Mouse (Mus musculus) thymus, adult 18-20 months (tissue): ENCODE data around the gene Stn1.

Experiments used
- DNase-seq, 2 experiments: peaks; one replicate each; pipeline ENCODE4 v3.0.0; 2022; ENCODE audit warnings: mixed read lengths in 2 of 2

Stn1 gene

DNA sequence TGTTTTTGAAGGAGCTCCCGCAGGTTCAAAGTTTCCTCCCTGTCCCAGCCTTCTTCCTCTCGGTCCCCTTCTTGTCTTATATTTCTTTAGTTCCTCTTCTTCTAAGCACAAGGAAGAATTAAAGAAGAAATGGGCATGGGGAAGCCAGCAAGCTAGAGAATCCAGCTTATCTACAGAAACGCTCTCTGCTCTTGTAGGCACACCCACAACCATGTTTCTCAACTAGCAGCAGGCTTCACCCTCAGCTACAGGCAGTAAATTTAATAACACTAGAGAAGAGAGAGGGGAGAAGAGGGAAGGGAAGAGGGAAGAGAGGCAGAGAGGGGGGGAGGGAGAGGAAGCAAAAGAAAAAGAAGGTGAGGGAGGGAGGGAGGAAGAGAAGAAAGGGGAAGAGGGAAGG lies 29.1 kb downstream of the Stn1 start:
- DNase-seq = no peak

DNA sequence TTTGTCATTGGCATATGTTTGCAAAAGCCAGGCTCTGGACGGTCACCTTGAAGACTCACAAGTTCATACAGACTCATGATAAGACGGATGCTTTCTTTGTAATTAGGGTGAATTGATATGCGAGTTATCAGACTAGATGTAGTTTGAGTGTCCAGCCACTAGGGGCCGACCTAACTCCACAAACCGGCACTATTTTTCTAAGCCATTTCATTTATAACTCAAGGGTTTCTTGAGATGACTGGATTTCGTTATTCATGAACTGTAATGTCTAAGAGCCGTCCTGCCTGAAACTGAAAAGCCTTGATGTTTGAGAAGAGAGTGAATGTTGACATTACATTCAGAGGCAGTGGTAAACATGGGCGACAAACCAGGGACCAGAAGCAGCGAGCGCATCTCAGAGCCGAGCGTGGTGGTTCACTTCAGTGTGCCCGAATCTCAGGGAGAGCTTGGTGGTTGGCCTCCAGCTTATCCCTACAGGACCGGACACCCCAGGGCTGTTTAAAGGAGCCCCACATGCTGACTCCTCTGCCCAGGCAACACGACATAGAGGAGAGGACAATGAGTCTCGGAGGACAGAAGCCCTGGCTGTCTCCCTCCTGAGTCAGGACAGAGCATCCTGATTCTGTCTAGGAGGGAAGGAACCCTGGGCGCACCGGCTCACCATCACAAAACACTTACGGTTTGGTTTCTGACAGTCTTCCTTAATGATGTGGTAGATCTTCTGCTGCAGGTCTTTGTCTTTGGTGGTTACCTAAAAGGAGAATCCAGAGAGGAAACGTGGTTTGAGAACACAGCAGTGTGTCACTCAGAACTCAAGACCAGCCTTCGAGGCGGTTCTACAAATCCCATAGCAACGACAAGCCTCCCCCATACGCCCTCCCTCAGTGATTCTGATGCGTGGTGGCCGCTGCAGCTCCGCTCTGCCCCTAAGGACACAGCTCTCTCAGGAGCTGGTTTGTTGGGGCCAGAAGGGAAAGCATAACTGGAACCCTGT lies 29.9 kb downstream of the Stn1 start:
- DNase-seq = peak in 1 of 2 experiments; percentile 53

DNA sequence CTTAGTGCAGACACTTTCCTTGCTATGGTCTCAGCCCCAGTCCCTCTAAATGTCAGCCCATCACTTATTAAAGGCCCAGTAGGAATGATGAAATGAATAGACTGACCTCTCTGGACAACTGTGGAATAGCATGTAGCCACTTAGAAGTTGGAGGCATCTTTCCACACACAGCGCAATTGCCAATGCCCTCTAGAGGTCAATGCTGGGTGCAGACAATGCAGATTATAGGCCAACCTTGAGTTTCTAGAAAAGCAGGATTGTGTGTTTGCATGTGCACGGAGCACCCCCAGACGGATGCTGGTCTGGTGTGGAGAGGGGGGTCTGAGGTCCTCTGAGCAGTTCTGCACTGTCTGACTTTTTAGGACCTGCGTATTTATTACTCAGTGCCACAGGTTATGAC lies 33.7 kb downstream of the Stn1 start:
- no peak for DNase-seq

DNA sequence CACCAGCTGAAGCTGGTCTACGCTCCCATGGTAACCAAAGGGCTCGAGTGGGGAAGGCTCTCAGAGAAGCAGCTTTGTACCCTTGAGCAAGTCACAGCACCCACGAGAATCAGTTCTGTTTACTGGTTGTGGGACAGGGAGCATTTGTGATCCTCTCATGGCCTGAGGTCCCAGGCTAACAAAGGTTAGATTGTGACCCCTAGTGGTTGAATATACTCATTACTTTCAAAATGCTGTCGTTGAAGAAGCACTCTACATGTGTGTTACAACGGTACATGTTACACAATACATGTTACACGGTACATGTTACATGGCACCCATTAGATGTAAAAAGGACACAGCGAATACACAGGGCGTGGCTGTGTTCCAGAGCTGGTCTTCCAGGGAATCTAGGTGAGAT lies 34.7 kb downstream of the Stn1 start:
- no peak for DNase-seq

DNA sequence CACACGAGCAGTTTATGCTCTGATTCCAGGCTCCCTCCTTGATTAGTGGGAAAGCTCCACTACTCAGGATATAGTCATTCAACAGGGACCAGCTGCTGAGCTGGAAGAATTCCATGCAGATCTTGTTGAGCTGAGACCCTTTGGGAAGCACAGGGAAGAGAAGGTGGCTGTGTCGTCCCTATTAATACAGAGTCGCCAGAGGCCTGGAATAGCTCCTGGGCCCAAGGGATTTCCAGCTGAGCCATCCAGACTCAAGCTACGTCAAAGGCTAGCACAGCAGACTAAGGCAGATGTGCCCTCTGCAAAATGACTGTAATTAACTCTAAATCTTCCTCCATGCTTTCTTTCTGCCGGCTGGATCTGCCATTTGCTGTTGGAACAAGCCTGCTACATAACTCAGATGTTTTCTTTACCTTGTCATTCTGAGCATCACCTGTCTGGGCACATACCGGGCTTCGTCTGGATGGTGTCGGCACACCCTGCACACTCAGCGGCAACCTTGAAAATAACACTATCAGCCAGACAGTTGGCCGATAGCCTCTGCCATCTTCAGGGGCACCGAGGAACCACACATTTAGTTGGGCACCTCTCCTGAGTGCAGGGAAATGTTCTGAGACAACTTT lies 36.8 kb downstream of the Stn1 start:
- DNase-seq = no peak

DNA sequence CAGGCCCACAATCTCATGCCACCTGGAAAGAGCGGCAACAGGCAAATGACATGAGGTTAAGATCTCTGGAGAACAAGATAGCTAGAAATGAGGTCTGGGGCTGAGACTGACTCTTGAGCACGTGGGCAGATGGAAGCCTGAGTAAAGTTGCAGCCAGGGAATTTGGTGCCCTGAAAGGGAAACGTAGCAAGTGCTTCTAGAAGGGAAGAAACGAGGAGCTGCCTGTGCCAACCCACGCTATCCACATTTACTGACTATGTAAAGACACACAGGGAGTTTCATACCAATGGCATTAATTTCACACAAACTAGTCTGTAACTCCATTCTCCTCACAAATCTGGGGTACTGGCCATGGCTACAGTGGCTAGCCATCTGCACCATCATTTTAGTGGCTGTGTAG lies 37.5 kb downstream of the Stn1 start:
- DNase-seq = no peak

DNA sequence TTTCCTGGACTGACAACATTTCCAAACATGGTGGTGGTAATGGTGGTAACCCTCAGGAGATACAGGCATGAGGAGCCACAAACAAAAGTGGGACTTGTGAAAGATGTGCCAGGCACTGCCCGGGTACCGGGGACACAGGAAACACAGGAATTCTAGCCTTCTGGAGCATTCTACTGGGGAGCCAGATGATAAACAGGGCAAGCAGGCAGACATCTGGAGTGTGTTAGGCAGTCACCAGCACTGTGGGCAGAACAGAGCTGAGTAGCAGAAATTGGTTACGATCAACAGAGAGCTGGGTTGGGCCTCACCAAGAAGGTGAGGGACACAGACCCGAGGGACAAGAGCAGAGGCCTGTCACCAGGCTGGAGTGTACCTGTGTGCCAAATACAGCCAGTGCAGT lies 38.4 kb downstream of the Stn1 start:
- no peak for DNase-seq

DNA sequence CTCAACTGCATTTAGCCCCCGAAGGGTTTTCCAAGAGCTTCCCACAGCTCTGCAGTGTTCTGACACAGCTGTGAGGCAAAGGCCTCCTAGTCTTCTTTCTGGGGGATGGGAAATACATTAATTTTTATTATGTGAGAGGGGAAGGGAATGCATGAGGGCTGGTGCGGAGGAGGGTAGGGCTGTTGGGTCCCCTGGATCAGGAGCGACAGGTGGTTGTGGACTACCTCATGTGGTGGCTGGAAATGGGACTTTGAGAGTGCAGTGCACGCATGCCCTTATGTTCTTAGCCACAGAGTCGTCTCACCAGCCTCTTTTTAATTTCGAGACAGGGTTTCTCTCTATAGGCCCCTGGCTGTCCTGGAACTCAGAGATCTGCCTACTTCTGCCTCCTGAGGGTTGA lies 39.6 kb downstream of the Stn1 start:
- no peak for DNase-seq

DNA sequence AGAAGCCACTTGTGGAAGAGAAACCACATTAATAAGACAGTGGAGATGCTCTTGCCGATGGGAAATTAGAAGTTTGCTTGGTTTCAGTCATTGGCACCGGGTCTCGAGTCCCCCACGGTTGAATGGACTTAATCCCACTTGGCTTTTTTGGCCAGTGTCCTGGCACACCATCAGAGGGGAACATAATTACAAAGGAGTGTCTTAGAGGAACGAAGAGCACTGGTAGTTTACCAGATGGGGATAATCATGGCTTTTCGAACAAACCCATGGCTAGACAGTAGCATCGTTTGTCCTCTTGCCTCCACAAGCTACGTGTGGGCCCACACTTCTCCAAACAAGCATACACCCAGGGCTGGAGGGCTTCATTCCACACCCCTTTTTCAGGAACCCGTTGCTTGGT lies 40.0 kb downstream of the Stn1 start:
- DNase-seq = no peak

DNA sequence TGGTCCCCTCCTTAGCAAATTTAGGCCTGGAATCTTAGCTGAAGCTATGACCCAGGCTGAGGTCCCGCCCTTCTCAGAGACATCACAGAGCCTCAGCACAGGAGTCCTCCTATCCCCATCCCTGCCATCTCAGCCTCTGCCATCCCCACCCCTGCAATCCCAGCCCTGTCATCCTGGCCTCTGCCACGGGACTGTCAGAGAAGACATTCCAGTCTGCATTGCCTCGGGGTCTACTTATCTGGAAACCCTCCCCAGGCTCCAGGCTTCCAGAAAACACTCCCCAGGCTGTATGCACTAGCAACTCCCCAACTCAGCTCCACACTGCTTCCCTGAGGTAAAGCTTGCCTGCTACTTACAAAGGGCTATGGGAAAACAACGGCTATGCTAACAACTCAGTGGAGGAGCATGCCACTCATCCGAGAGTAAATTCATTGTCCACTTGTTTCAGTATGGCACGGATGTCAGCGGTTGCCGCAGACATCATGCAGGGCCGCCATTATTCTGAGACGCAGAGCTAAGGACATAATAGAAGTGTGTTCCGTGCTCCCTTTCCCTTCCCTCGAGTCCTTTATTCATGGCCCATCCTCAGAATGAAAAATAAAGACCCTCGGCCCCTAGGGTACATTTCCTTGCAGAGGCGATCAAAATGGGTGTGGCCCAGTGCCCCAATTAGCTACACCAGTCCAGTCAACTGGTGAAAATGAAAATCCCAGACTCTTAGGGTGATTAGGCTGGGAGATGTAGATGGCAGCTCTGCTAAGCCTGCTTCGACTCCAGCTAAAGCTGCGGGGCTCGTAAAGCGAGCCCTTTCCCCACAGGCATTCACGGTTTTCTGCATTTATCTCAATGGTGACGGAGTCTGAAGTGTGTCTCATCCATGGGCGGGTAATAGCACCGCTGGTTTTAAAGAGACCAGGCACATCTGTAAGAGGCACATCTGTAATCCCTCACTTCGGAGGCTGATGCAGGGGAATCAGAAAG lies 44.0 kb downstream of the Stn1 start:
- DNase-seq = no peak

DNA sequence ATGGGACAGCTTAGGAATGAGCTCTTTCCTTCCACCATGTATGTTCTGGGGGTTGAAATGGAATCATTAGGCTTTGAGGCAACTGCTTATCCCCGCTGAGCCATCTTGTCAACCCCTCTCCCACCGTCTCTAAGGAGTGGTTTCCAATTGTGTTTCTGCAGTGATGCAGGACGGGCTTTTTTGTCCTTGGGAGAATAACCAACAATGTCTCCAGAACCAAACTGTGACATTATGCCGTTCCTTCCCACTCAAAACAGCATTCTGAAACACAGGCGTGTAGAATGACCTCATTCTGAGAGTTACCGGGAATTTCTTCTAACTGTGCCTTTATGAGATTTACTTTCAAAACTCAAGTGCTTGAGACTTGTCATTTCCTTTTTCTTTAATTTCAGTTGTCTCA lies 44.9 kb downstream of the Stn1 start:
- no peak for DNase-seq

DNA sequence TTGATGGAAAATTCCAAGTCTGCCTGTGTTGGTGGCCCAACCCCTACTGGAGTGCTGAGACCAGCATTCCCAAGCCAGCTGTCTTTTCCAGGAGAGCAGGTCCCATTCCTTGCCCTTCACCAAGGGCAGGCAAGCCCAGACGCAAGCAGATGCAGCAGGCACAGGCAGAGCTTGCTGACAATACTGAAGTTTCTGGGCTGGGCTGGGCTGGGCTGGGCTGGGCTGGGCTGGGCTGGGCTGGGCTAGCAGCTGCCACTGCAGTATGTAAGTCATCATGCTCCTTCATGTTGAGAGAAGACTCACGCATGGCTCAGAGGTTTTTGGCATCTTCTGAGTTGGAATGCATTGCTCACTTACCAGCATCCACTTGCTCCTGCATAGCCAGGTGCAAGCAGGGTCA lies 45.5 kb downstream of the Stn1 start:
- no peak for DNase-seq

DNA sequence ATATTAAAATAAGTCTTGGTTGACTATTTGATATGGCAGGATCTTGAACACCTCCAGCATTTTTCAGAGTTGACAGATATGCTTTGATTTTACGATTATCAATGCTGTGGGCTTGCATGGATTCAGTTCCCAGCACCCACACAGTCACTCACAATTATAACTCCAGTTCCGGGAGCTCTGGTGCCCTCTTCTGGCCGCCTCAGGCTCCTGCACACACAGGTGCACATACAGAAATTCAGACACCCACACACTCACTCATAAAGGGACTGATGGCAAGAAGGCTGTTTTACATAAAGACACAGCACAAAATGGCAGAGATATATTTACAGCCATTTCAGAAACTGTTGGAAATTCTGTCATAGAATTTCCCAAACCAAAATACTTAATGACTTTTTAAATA lies 48.1 kb downstream of the Stn1 start:
- DNase-seq = no peak

DNA sequence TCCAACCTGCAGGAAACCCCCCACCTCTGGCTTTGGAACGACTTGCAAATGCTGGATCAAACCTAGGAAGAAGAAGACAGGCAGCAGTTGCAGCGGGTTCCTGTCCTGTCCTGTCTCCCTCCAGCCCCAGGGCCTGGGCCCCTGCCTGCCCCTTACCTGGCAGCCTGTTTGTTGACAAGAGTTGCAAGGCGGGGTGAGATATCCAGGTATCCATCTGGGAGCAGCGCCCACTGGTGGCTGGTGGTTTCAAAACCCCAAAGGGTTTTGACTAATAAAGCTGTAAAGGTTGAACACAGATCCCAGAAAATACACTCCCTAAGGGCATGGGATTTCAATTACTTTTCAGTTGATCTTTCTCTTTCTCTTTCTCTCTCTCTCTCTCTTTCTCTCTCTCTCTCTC lies 49.1 kb downstream of the Stn1 start:
- no peak for DNase-seq

DNA sequence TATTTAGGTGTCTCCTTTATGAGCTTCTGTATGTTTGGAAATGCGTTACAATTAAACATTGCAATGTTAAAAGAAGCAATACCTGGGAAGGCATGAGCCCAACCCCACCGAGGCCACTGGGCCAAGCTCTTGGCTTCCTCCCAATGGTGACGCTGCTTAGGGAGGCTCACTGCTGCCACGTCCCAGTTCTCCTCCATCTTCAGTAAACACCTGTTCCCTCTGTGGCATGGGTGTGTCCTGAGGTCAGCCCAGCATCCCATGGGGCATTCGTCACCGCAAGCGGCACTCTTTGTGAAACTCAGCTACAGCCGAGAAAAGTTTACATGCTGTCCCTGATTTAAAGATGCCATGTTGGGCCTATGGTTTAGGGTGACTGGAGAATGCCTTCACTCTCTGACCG lies 49.7 kb downstream of the Stn1 start:
- no peak for DNase-seq

DNA sequence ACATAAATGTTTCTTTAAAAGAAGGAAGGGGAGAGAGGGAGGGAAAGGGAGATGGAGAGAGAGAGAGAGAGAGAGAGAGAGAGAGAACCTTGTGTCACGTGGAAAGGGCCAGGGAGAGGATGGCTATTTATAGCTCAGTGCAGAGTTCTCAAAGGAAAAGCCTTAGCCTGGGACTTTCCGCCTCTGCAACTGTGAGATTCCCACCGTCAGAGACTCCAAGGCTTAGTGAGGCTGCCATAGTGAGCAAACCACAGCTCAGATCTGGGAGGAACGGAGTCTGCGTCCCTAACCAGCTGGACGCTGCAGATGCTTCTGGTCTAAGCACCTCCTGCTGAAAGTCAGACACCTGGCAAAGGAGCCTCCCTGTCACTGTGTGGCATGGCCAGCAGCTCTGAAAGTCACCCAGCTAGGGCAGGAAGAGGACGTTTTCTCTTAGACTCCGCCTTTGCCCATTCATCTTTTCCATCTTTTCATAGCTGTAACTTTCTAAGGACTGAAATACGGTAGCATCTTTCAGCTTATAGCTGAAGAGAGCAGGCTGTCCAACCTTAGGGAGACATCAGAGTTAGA lies 51.2 kb downstream of the Stn1 start:
- DNase-seq = no peak

DNA sequence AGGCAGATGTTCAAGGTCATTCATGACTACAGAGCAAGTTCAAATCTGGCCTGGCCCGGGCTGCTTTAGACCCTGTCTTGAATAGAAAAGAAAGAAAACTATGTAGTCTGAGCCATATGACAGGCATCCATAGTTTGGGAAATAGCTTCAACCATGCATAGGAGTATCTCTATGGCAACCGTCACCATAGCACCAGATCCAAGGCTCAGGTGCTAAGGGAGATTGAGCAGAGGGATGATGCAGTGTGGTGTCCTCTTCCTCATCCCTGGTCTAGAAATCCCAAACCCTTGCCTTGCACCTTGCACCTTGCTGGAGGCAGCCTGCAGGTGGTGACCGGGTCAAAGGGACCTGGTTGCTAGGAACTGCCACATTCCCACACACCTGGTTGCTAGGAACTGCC lies 53.2 kb downstream of the Stn1 start:
- DNase-seq = no peak

DNA sequence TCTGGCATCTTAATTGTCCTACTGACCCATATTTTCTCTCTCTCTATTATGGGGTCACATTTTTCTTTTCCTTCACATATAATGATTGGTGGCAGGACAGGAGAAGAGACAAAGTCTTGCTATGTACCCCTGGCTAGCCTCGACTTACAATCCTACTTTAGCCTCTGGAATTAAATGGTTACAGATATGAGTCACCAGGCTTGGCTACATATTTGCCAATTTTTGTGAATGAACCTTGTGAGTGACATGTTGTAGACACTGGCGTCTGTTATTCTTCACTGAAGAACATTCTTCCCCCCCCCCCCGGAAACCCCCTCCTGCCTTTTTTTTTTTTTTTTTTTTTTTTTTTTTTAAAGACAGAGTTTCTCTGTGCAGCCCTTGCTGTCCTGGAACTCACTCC lies 54.0 kb downstream of the Stn1 start:
- no peak for DNase-seq

DNA sequence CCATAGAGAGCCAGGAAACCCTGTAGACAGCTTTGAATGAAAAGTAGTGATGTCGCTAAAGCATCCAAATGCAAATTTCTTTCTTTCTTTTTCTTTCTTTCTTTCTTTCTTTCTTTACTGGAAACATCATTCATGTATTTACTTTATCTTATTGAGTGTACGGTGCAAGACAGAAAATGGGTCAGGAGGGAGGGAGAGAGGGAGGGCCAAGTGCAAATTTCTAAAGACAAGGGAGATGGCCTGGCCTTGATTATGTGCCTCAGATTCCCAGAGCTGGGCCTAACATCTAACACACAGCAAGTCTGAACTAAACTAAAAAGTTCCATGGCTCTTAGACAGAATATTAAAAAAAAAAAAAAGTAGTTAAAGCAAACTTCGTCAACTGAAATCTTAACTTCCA lies 63.9 kb downstream of the Stn1 start:
- no peak for DNase-seq

DNA sequence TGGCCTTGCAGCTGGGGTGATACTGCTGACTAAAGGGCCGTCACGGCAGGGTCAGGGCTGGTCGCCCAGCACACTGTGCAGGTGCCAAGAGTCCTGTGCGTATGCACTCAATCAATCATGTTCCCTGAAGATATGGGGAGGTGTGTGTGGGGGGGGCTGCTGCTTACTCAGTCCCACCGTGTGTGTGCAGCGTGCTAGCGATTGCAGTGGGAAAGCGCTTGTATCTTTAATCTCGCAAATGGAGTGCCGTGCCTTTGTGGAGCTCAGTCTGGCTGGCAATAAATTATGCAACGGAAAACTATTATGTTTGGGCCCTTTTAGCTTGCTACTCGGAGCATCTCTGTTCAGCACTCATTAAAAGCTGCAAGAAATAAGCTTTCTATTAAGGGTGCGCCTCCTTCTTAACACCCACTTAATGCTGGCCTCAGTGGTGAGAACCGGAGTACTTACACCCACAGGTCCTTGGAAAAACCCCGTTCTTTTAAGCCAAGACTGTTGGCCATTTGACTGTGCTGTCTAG lies 64.4 kb downstream of the Stn1 start:
- DNase-seq = no peak

DNA sequence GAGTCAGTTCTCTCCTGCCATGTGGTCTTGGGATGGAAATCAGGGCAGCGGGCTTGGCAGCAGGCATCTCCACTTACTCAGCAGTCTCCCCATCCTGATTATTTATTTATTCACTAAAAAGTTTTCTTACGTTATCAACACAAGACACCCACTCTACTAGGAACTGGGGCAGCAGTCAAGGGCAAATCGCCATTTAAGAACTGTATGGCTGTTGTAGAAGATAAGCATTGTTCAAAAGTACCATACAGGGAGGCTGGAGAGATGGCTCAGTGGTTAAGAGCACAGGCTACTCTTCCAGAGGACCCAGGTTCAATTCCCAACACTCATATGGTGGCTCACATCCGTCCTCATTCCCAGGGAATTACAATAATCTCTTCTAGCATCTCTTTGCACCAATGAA lies 65.5 kb downstream of the Stn1 start:
- no peak for DNase-seq

DNA sequence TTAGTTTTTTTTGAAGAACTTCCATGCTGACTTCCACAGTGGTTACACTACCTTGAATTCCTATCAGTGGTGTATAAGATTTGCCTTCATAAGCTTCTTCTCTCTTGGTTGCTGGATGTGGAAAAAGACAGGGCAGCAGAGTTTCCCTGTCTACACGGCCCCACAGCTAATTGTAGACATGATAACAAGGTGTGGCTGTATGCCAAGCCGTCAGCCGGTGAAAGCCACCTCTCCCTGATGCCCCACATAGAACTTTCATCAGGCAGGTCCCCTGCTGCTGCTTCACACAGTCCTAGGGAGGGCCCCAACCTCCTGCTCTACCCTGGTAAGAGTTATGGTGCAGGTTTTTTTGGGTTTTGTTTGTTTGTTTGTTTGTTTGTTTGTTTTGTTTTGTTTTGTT lies 68.6 kb downstream of the Stn1 start:
- no peak for DNase-seq

DNA sequence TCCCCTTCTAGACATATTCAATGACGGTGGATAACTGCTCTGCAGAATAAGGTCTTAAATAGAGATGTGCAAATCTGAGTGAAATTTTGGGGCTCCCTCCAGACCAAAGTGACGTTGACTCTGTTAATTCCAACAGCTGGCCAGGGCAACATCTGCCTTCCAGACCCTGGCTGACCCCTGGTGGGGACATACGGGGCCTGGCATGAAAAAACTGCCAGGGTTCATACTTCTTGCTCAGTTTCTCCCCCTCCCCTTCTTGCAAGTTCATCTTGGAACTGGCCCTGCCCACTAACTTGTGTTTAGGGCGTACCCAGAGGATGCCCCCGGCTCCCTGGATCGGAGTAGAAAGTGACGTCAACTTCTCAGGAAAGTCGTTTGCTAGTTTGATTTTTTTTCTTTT lies 70.5 kb downstream of the Stn1 start:
- no peak for DNase-seq
